Mouse (Mus musculus) intestine, embryonic 15.5 days (tissue): Measurements from ENCODE around the gene Slc11a2. TPM values are rescaled to one million over a fixed set of nuclear protein-coding genes. Genes with fewer than 3 reads are reported as not detected.
A peak's percentile ranks its signal among the peaks of the same experiment; 100 is the strongest.

Source experiments
- ATAC-seq: fragments of 200-750 bp; cut with Nextera tagmentation; 2 replicates; pipeline ENCODE4 v1.8.0; 2017; ENCODE audit warnings: moderate TSS enrichment, moderate library complexity
- H3K27ac ChIP-seq: fragments of 300-500 bp; sonication (generic); 2 replicates; pipeline ENCODE4 v1.5.1; 2015; ENCODE audit warnings: mild to moderate bottlenecking, inconsistent platforms
- H3K27me3 ChIP-seq: fragments of 300-500 bp; sonication (generic); replicated peaks from 2 replicates; pipeline ENCODE4 v1.6.1; 2015; ENCODE audit warnings: inconsistent platforms
- H3K36me3 ChIP-seq: fragments of 300-500 bp; sonication (generic); 2 replicates; pipeline ENCODE4 v1.6.1; 2015; ENCODE audit warnings: inconsistent platforms
- H3K4me1 ChIP-seq: fragments of 300-500 bp; sonication (generic); replicated peaks from 2 replicates; pipeline ENCODE4 v1.6.1; 2015; ENCODE audit warnings: inconsistent platforms
- H3K4me2 ChIP-seq: fragments of 300-500 bp; sonication (generic); replicated peaks from 2 replicates; pipeline ENCODE4 v1.6.1; 2015; ENCODE audit warnings: mild to moderate bottlenecking, inconsistent platforms
- H3K4me3 ChIP-seq: fragments of 300-500 bp; sonication (generic); replicated peaks from 2 replicates; pipeline ENCODE4 v1.5.1; 2015; ENCODE audit warnings: inconsistent platforms
- H3K9ac ChIP-seq: fragments of 300-500 bp; sonication (generic); 2 replicates; pipeline ENCODE4 v1.6.1; 2015; ENCODE audit warnings: inconsistent platforms
- H3K9me3 ChIP-seq: fragments of 300-500 bp; sonication (generic); 2 replicates; pipeline ENCODE4 v1.6.1; 2016; ENCODE audit warnings: inconsistent platforms
- WGBS: fragments of 180-500 bp; shearing (Covaris S2); methylation state at CpG from one replicate; pipeline ENCODE4 v1.1.7; 2015; 5-methylcytosine and 5-hydroxymethylcytosine counted together
- polyA plus RNA-seq: library from polyadenylated mRNA; unstranded; fragments of >200 nt; fragmentation: Nextera tagmentation; extraction: Ambion mirVana; gene quantifications from 2 replicates; pipeline ENCODE4 v1.2.1, GENCODE M21; 2015

The Slc11a2 gene
- polyA plus RNA-seq, 1 experiment from 2014 or later = 29.8 TPM

- no peaks in the 10 kb centered on the region for H3K9me3 ChIP-seq
- H3K9ac ChIP-seq = no peak overlapping the region
- no peak overlapping the region for H3K27ac ChIP-seq
- no peaks in the 10 kb centered on the region for H3K27me3 ChIP-seq
- H3K4me1 ChIP-seq = peaks cover 14% of the 10 kb centered on the region
- WGBS = 55% methylated on average over 4 of the region's 4 CpGs
- peak; percentile 78 for ATAC-seq
- H3K36me3 ChIP-seq = peaks cover 6% of the 10 kb centered on the region; the same call in 1 of the 2 replicates
- no peak overlapping the region for H3K4me3 ChIP-seq
- H3K4me2 ChIP-seq = no peak overlapping the region
Observed at GRCm38 (mm10) chr15:100414011-100414410, 10.9 kb downstream of the Slc11a2 start.

GRCm38 (mm10) chr15:100413306-100413705 lies 11.6 kb downstream of the Slc11a2 start:
- WGBS = 73% methylated on average over 4 of the region's 5 CpGs
- Histone ChIP-seq H3K36me3 (peaks cover 8% of the 10 kb centered on the region; the same call in 1 of the 2 replicates), H3K27me3 (no peaks in the 10 kb centered on the region), H3K4me2 (no peak overlapping the region), H3K9ac (no peak overlapping the region), H3K4me1 (peaks cover 13% of the 10 kb centered on the region), H3K4me3 (no peak overlapping the region), H3K27ac (no peak overlapping the region), H3K9me3 (no peaks in the 10 kb centered on the region)
- 0 out of 2 replicates have a peak, but pooled peaks have one; percentile 13 for ATAC-seq

- Histone ChIP-seq H3K27ac (no peak overlapping the region), H3K36me3 (peaks cover 8% of the 10 kb centered on the region; the same call in 1 of the 2 replicates), H3K4me1 (peaks cover 13% of the 10 kb centered on the region), H3K27me3 (no peaks in the 10 kb centered on the region), H3K9ac (no peak overlapping the region), H3K4me3 (no peak overlapping the region), H3K9me3 (no peaks in the 10 kb centered on the region), H3K4me2 (no peak overlapping the region)
- 81% methylated on average over 5 of the region's 5 CpGs for WGBS
- ATAC-seq = no peak
Observed at GRCm38 (mm10) chr15:100411731-100412130, 13.1 kb downstream of the Slc11a2 start.

- H3K4me1 ChIP-seq = peaks cover 13% of the 10 kb centered on the region
- peak; percentile 50; the same call in 1 of the 2 replicates for ATAC-seq
- 52% methylated on average over 14 of the region's 14 CpGs for WGBS
- no peak overlapping the region for H3K4me3 ChIP-seq
- H3K27ac ChIP-seq = no peak overlapping the region
- no peaks in the 10 kb centered on the region for H3K9me3 ChIP-seq
- H3K4me2 ChIP-seq = no peak overlapping the region
- peaks cover 8% of the 10 kb centered on the region; the same call in 1 of the 2 replicates for H3K36me3 ChIP-seq
- H3K9ac ChIP-seq = no peak overlapping the region
- no peaks in the 10 kb centered on the region for H3K27me3 ChIP-seq
Observed at GRCm38 (mm10) chr15:100410918-100411672, 13.8 kb downstream of the Slc11a2 start.

GRCm38 (mm10) chr15:100406088-100406487 lies 18.8 kb downstream of the Slc11a2 start:
- no peak for ATAC-seq
- Histone ChIP-seq H3K4me3 (no peak overlapping the region), H3K9me3 (no peaks in the 10 kb centered on the region), H3K27me3 (no peaks in the 10 kb centered on the region), H3K9ac (no peak overlapping the region), H3K4me1 (no peaks in the 10 kb centered on the region), H3K27ac (0 out of 2 replicates have a peak overlapping the region, but pooled peaks have one; percentile 36), H3K36me3 (peaks cover 30% of the 10 kb centered on the region), H3K4me2 (no peak overlapping the region)
- WGBS = 72% methylated on average over 5 of the region's 5 CpGs

- Histone ChIP-seq H3K27me3 (no peaks in the 10 kb centered on the region), H3K4me1 (no peaks in the 10 kb centered on the region), H3K4me3 (no peak overlapping the region), H3K9ac (no peak overlapping the region), H3K9me3 (no peaks in the 10 kb centered on the region), H3K27ac (0 out of 2 replicates have a peak overlapping the region, but pooled peaks have one; percentile 40), H3K4me2 (no peak overlapping the region), H3K36me3 (peaks cover 46% of the 10 kb centered on the region)
- WGBS = 81% methylated on average over 16 of the region's 16 CpGs
- ATAC-seq = peak; percentile 63
Observed at GRCm38 (mm10) chr15:100403318-100404000, 21.4 kb downstream of the Slc11a2 start.

- no peak overlapping the region for H3K4me3 ChIP-seq
- ATAC-seq = no peak
- H3K4me1 ChIP-seq = no peaks in the 10 kb centered on the region
- no peaks in the 10 kb centered on the region for H3K9me3 ChIP-seq
- peak overlapping the region; percentile 9; the same call in 1 of the 2 replicates for H3K4me2 ChIP-seq
- H3K27me3 ChIP-seq = no peaks in the 10 kb centered on the region
- H3K9ac ChIP-seq = no peak overlapping the region
- WGBS = 85% methylated on average over 4 of the region's 4 CpGs
- peak overlapping the region; percentile 40; the same call in 1 of the 2 replicates for H3K27ac ChIP-seq
- peaks cover 50% of the 10 kb centered on the region for H3K36me3 ChIP-seq
Observed at GRCm38 (mm10) chr15:100402798-100403197, 22.1 kb downstream of the Slc11a2 start.

GRCm38 (mm10) chr15:100402347-100402746 lies 22.5 kb downstream of the Slc11a2 start:
- Histone ChIP-seq H3K36me3 (peaks cover 55% of the 10 kb centered on the region), H3K4me1 (no peaks in the 10 kb centered on the region), H3K4me2 (no peak overlapping the region), H3K4me3 (no peak overlapping the region), H3K9me3 (no peaks in the 10 kb centered on the region), H3K27ac (no peak overlapping the region), H3K27me3 (no peaks in the 10 kb centered on the region), H3K9ac (no peak overlapping the region)
- no peak for ATAC-seq
- WGBS = 73% methylated on average over 14 of the region's 14 CpGs

GRCm38 (mm10) chr15:100401811-100402210 lies 23.1 kb downstream of the Slc11a2 start:
- H3K4me3 ChIP-seq = no peak overlapping the region
- 90% methylated on average over 4 of the region's 4 CpGs for WGBS
- H3K9ac ChIP-seq = no peak overlapping the region

GRCm38 (mm10) chr15:100400592-100401250 lies 24.2 kb downstream of the Slc11a2 start:
- no peak overlapping the region for H3K4me2 ChIP-seq
- no peaks in the 10 kb centered on the region for H3K4me1 ChIP-seq
- 88% methylated on average over 16 of the region's 16 CpGs for WGBS
- no peaks in the 10 kb centered on the region for H3K27me3 ChIP-seq
- H3K9ac ChIP-seq = no peak overlapping the region
- H3K4me3 ChIP-seq = no peak overlapping the region
- ATAC-seq = peak; percentile 50
- H3K9me3 ChIP-seq = no peaks in the 10 kb centered on the region
- no peak overlapping the region for H3K27ac ChIP-seq
- peaks cover 63% of the 10 kb centered on the region for H3K36me3 ChIP-seq

More at GRCm38 (mm10) chr15:100401811-100402210, 23.1 kb downstream of the Slc11a2 start:
- ATAC-seq = no peak
- H3K27me3 ChIP-seq = no peaks in the 10 kb centered on the region
- H3K4me2 ChIP-seq = 0 out of 2 replicates have a peak overlapping the region, but pooled peaks have one; percentile 6
- no peaks in the 10 kb centered on the region for H3K9me3 ChIP-seq
- no peak overlapping the region for H3K27ac ChIP-seq
- no peaks in the 10 kb centered on the region for H3K4me1 ChIP-seq
- H3K36me3 ChIP-seq = peaks cover 59% of the 10 kb centered on the region

GRCm38 (mm10) chr15:100395561-100395960 lies 29.3 kb downstream of the Slc11a2 start:
- Histone ChIP-seq H3K9me3 (no peaks in the 10 kb centered on the region), H3K27ac (no peak overlapping the region), H3K36me3 (peaks cover 48% of the 10 kb centered on the region), H3K27me3 (no peaks in the 10 kb centered on the region), H3K4me3 (no peak overlapping the region), H3K4me2 (no peak overlapping the region), H3K4me1 (no peaks in the 10 kb centered on the region), H3K9ac (no peak overlapping the region)
- no peak for ATAC-seq
- 89% methylated on average over 3 of the region's 3 CpGs for WGBS

GRCm38 (mm10) chr15:100393016-100393415 lies 31.9 kb downstream of the Slc11a2 start:
- no peak overlapping the region for H3K4me3 ChIP-seq
- no peak overlapping the region for H3K27ac ChIP-seq
- H3K27me3 ChIP-seq = no peaks in the 10 kb centered on the region
- H3K9me3 ChIP-seq = no peaks in the 10 kb centered on the region
- H3K4me1 ChIP-seq = no peaks in the 10 kb centered on the region
- peaks cover 25% of the 10 kb centered on the region for H3K36me3 ChIP-seq
- no peak overlapping the region for H3K9ac ChIP-seq
- WGBS = 85% methylated on average over 11 of the region's 11 CpGs
- H3K4me2 ChIP-seq = no peak overlapping the region
- no peak for ATAC-seq
